Mouse (Mus musculus): ENCODE data around the gene Gpbp1.

DNA sequence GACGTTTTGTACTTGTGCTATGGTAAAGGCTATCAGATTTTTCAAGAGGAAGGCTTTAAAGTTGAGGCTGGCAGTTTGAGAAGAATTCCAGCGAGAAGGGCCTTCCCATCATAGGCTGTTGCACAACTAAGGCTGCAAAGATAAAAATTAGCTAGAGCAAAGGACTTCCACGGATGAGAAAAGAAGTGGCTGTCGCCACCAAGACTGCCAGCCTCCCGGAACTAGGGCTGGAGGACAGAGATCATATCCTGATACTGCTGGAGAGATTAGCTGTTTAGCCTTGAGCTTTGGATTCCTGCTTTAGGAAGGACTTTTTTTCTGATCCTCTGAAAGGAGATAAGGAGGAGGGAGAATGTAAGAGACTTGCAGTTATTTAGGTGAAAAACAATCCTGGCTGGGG is 28.4 kb upstream of the Gpbp1 start:
- TF ChIP-seq CTCF (IDR thresholded peaks at IDR 0.05; ENCODE audit: low read depth), result no peak
- TF ChIP-seq EP300 (optimal IDR thresholded peaks at IDR 0.05), result no peak
